Mouse (Mus musculus) spleen, embryonic (tissue): ENCODE data around the gene Oscp1.

Experiments used
- CTCF ChIA-PET: fragments of 350-600 bp; sonication (Branson Sonifier 250); formaldehyde crosslinking; loops from one replicate; lab custom pipeline; 2022; lab: Charles Lee

Oscp1 gene

DNA sequence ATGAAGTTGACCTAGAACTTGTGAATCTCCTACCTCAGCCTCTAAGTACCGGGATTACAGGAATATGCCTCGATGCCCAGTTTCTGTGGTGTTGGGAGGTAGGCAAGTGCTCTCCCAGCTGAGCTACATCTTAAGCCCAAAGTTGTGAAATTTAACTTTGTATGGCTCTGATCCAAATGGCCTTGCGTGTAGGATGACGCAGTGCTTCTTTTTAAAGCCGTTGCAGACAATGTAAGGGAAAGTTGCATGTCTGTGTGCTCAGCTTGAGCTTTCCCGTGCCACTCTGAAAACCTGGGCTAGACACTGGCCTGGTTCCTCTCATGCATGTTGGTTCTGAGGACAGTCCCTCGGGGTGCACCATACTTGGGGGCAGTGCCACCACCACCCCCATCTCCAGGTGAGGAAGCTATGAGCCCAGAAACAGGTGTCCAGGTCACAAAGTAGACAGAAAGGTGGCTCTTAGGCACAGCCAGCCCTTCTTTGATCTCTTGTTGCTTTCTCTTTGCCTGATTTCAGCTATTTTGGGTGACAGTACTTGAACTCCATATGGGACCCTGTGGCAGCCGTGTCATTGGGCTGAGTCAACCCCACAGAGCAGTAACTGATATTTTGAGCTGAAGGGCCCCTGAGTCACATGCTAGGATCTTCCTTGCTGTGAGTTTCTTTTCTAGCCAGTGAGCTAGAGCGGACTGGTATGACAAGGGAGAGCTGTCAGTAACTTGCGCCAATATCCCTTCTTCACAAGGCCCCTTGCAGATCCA, 51.4 kb downstream of the Oscp1 start:
- CTCF ChIA-PET = no interaction called here

DNA sequence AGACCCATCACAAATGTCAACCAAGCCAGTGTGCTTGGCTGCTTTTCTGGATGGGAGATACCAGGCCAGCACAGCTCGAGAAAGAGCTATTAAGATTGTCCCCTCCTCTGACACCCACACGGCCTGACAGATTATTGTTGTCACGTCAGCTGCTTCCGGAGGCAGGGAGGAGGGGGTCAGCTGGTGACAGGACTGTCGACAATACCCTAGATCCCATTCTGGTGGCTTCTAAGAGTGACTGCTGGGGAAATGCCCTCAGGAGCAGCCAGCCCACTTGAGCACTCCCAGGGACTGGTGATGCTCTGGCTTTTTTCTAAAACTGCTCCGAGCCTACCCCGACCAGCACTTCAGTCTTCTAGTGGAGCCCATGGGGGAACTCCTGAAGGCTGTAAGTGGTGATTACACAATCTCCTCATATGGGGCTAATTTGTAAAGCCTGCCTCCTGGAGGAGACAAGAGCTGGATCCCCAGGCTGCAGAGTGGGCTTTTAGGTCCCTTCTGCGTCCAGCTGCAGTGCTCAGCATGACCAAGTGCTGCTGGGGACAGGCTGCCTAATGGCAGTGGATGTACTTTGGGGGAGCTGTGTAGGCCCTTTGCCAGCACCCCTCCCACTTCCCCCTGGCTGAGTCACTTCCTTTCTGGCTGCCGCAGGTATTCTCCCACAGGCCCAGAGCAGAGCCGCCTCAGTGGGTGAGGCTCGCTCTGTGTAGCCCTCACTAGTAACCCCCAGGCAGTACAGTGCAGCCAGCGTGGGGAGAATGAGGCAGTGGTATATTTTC, 52.2 kb downstream of the Oscp1 start:
- CTCF ChIA-PET = no interaction called here

DNA sequence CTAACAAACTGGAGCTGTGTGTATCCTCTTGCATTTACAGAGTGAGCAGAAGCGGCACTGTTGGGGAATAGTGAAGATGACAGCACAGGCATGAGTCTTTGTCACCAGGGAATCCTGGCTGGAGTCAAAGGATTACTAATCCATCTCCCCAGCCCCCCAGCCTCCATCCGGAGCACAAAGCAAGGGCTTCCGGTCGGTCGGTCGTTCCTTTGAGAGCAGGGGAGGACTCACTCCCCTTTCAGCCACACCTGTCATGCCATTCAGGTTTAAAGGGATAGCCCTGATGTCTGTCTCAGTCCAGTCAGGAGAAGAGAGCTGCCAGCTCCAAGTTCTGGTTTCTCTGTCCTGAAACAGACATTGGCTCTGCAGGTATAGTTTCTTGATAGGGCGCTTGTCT, 52.8 kb downstream of the Oscp1 start:
- CTCF ChIA-PET = no interaction called here

- CTCF ChIA-PET = interaction anchor here (0.9 to 1.5 kb wide), 2 partner anchors 9 to 27 kb away, joined by 5 to 7 read pairs; no protein-coding TSS in a partner anchor
Observed at GRCm38 (mm10) chr4:126113243-126113642, 54.9 kb downstream of the Oscp1 start.

- CTCF ChIA-PET = interaction anchor here (0.6 to 1.5 kb wide), 5 partner anchors 11 to 167 kb away, joined by 4 to 11 read pairs (median 7); no protein-coding TSS in a partner anchor
Observed at GRCm38 (mm10) chr4:126113943-126114342, 55.6 kb downstream of the Oscp1 start.

GRCm38 (mm10) chr4:126115411-126115810, 57.0 kb downstream of the Oscp1 start:
- CTCF ChIA-PET = interaction anchor here (0.9 kb wide), 1 partner anchor 29 kb away, joined by 6 read pairs; no protein-coding TSS in a partner anchor

DNA sequence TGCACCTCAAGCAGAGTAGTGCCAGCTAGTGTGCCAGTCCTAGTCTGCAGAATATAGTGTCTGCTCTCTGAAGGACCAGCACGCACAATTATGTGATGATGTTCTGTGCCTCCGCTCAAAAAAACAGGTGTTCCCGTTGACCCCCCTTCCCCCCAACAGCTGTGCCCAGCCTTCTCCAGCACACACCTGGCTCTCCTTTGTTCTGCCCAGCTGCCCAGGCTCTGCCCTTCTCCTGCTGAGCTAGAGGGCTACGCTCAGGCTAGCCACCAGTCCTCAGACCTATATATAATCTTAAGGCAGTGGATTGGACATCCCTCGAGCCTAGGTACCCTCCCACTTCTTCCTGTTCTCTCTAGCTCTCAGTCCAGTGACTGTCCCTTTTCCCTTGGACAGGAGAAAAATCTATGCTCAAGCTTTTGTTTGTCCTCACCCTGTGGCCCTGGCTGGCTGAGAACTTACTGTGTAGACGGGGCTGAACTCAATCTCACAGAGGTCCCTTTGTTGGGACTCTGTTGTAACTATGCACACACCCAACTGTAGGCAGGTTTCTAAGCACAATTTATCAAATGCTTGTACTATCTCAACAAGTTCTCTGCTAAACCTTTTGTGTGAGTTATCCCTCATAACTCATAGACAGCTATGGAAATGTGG, 57.6 kb downstream of the Oscp1 start:
- CTCF ChIA-PET = interaction anchor here (0.9 kb wide), 1 partner anchor 30 kb away, joined by 6 read pairs; no protein-coding TSS in a partner anchor

DNA sequence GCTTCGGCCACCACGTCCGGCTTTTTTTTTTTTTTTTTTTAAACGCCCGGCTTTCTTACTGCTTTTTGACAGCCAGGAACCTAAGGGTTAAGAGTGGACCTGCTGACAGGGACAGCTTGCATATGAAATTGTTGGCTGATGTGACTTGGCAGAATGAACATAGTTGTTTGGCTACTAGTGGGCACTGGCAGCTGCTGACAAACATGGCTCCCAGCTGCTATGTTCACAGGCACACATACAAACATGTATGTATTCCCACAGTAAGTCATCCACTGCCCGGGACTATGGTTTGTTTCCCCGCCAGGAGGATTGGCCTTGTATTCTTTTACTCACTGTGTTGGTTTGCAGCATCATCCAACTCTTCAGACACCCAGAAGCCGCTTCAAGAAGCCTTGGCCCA, 58.8 kb downstream of the Oscp1 start:
- CTCF ChIA-PET = no interaction called here

- CTCF ChIA-PET = interaction anchor here (0.7 kb wide), 1 partner anchor 1146 kb away, joined by 5 read pairs; no protein-coding TSS in a partner anchor
Observed at GRCm38 (mm10) chr4:126118651-126119050, 60.3 kb downstream of the Oscp1 start.

DNA sequence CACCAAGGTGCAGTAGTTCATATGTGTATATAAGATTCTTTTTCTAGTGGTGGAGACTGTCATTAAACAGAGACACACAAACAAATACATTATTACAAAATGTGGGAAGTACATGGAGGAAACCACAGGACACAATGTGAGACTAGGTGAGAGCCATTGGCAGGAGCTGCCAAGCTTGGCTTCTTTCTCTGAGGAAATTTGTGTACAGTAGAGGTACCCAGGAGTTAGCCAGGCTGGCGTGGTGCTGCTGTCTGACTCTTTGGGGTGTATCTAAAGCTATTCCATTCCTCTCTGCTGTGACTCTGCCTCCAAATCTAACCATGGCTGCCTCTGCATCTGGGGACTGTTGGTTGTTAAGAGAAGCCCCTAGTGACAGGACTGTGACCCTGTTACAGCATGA, 60.7 kb downstream of the Oscp1 start:
- CTCF ChIA-PET = interaction anchor here (0.7 kb wide), 1 partner anchor 1145 kb away, joined by 5 read pairs; no protein-coding TSS in a partner anchor

- CTCF ChIA-PET = interaction anchor here (0.6 kb wide), 1 partner anchor 200 kb away, joined by 3 read pairs; no protein-coding TSS in a partner anchor
Observed at GRCm38 (mm10) chr4:126120052-126120451, 61.7 kb downstream of the Oscp1 start.

- CTCF ChIA-PET = interaction anchor here (0.6 kb wide), 1 partner anchor 200 kb away, joined by 3 read pairs; no protein-coding TSS in a partner anchor
Observed at GRCm38 (mm10) chr4:126120506-126120905, 62.1 kb downstream of the Oscp1 start.

- CTCF ChIA-PET = no interaction called here
Observed at GRCm38 (mm10) chr4:126123309-126124040, 65.1 kb downstream of the Oscp1 start.

DNA sequence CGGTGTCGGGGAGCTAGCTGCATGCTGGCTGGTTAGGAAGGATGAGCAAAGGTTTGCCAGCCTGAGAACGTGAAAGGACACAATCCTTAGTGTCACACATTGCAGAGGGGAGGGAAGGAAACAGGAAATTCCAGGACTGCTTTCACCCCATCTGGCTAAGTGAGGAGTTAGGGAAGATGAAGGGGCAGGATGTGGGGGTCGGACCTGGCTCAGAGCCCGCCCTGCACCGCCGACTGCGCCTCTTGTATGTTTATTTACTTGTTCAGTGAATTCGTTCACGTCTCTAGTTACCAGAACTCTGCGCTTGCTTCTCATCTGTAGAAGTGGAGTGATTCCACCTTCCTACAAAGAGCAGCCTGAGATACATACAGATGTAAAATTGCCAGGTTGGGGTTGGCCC, 72.1 kb downstream of the Oscp1 start:
- CTCF ChIA-PET = no interaction called here

DNA sequence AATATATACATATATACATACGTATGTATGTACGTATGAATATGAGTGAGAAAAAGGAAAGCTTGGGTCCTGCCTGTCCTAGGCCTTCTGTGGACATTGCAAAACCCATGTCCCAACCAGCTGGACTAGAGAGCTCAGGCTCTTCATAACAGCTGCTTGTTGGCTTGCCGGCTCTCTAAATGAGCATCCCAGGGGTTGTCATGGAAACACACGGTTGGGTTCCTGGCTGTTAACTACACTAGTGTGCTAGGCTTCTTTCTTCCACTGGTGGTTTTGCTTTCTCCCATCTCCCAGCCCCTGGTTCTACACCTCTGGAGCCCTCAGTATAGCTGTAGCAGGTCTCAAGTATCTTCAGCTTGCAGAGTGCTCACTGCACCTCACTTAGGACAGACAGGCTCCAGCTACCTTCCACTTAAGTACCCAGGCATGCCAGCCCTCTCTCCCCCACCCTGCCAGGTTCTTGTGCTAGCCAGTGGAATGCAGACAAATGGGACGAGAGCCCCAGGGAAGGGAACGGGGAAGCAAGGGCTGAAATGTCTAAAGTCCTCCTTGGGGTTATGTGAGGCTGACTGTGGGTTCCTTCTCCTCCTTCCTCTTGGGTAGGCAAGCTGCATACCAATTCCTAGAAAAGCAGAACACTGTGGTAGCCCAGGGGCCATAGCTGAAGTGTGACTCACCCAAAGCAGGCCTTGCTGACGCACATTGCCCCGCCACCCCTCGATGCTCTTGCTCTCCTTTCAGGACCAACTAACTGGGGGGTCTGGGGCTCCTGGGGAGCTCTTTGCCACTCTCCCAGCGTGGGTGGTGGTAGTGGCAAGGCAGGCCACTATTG, 73.1 kb downstream of the Oscp1 start:
- CTCF ChIA-PET = interaction anchor here (0.7 to 1.0 kb wide), 2 partner anchors 9 to 130 kb away, joined by 3 read pairs; partner anchors contain the start of gene Trappc3

- CTCF ChIA-PET = interaction anchor here (0.6 kb wide), 2 partner anchors 18 to 50 kb away, joined by 3 to 7 read pairs; no protein-coding TSS in a partner anchor
Observed at GRCm38 (mm10) chr4:126132636-126133264, 74.4 kb downstream of the Oscp1 start.

DNA sequence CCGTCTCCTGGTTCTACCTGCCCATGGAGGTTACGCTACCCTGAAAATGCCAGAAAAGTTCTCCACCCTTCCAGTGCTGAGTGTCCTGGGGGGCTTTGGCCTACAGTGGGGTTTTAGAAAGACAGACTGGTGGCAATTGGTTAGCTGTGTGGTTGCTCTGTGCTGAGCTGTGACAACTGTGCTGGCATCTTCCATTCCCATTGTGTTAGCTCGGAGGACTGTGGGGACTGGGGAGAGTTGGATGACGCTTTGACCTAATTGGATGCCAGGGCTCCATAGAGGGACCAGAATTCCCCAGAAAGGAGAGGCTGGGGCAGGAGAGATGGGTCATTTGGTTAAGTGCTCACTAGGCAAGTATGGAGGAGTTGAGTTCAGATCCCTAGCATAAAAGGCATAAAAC, 75.9 kb downstream of the Oscp1 start:
- CTCF ChIA-PET = no interaction called here

DNA sequence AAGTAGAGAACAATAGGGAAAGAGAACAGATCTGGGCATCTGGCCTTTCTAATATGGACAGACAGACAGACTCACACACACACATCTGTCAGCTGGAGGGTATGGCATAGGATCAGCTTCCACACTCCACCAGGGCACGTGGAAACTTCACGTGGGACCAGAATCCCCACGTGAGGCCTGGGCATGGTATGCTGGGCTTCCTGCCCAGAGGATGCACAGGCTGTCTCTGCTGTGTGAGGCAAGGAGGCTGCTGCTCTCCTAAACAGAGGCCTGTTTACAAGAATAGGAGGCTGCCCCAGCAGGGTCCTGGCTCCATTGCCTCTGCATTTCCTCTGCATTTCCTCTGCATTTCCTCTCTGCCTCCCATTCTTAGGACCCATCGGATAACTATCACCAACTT, 76.3 kb downstream of the Oscp1 start:
- CTCF ChIA-PET = no interaction called here

DNA sequence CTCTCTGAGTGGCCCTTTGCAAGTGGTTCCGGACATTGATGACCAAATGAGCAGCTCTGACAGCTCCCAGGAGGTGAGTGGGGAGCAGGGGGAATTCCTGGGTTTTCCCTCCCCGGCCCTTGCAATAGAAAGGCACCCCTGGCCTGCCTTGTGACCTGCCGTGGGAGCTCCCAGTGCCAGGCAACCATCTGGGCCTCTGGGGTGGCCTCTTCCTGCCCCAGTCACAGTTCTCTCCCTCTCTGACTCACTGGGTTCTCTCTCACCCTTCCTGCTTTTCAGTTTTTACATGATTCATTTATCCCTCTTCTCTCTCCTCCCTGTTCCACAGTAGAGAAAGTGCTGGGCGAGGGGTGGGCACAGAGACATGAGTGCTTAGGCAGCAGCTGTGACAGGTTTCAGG, 79.4 kb downstream of the Oscp1 start:
- CTCF ChIA-PET = no interaction called here
